Mouse (Mus musculus) ES-Bruce4 (cell line): ENCODE data around the gene Aff3.

Experiments
- CTCF ChIP-seq: IDR thresholded peaks from one replicate; pipeline ENCODE4 v1.8.1; 2011; ENCODE audit warnings: low read depth, low read length
- EP300 ChIP-seq: IDR thresholded peaks from 2 replicates; pipeline ENCODE4 v1.6.1; 2011; ENCODE audit warnings: low read depth, low read length; ENCODE audit not compliant: insufficient read depth
- POLR2A ChIP-seq: IDR thresholded peaks from one replicate; pipeline ENCODE4 v1.8.1; 2011; ENCODE audit warnings: low read length; ENCODE audit not compliant: insufficient read depth

GRCm38 (mm10) chr1:38197145-38197682 lies 467.5 kb downstream of the Aff3 start:
- TF ChIP-seq POLR2A (no peak), CTCF (no peak), EP300 (no peak)
